Mouse (Mus musculus) monocyte, adult 2 months (primary cell): ENCODE data around the gene Slc12a4.

ENCODE experiments used
- DNase-seq, 2 experiments: peaks; one replicate each; pipeline ENCODE4 v3.0.0; 2022; ENCODE audit warnings: low spot score in 2 of 2, low read depth in 1 of 2

Slc12a4 gene

GRCm38 (mm10) chr8:105971019-105971720 lies 5.3 kb upstream of the Slc12a4 start:
- no peak for DNase-seq

GRCm38 (mm10) chr8:105969367-105969766 lies 3.5 kb upstream of the Slc12a4 start:
- no peak for DNase-seq

- no peak for DNase-seq
These were observed 905 bp upstream of the Slc12a4 start for GRCm38 (mm10) chr8:105966692-105967311.

- peak in 1 of 2 experiments; percentile 21 for DNase-seq
These were observed 512 bp downstream of the Slc12a4 start for GRCm38 (mm10) chr8:105965266-105965904.

- DNase-seq: no peak
These were observed 1.2 kb downstream of the Slc12a4 start for GRCm38 (mm10) chr8:105964506-105965265.

GRCm38 (mm10) chr8:105961536-105961935 lies 4.4 kb downstream of the Slc12a4 start:
- DNase-seq: no peak

GRCm38 (mm10) chr8:105961101-105961500 lies 4.8 kb downstream of the Slc12a4 start:
- DNase-seq: no peak

GRCm38 (mm10) chr8:105959350-105959749 lies 6.5 kb downstream of the Slc12a4 start:
- no peak for DNase-seq

GRCm38 (mm10) chr8:105957813-105958212 lies 8.1 kb downstream of the Slc12a4 start:
- DNase-seq: no peak

GRCm38 (mm10) chr8:105956556-105956955 lies 9.3 kb downstream of the Slc12a4 start:
- DNase-seq: no peak

GRCm38 (mm10) chr8:105951057-105951659 lies 14.7 kb downstream of the Slc12a4 start:
- DNase-seq: no peak

- no peak for DNase-seq
These were observed 16.5 kb downstream of the Slc12a4 start for GRCm38 (mm10) chr8:105949350-105949749.

- DNase-seq: no peak
These were observed 22.6 kb downstream of the Slc12a4 start, which contains the start of gene Lcat for GRCm38 (mm10) chr8:105943321-105943739. TSS of gene Lcat (minus strand) at chr8:105943382.

- no peak for DNase-seq
These were observed 23.4 kb downstream of the Slc12a4 start for GRCm38 (mm10) chr8:105942542-105942941.

- no peak for DNase-seq
These were observed 23.9 kb downstream of the Slc12a4 start for GRCm38 (mm10) chr8:105942026-105942425.

GRCm38 (mm10) chr8:105938306-105938669 lies 27.6 kb downstream of the Slc12a4 start, which contains the start of gene Psmb10:
TSS of gene Psmb10 (minus strand) at chr8:105938444.
- DNase-seq: no peak

- DNase-seq: peak; percentile 16 to 33
These were observed 28.2 kb downstream of the Slc12a4 start for GRCm38 (mm10) chr8:105937496-105938305.

GRCm38 (mm10) chr8:105936866-105937475 lies 28.9 kb downstream of the Slc12a4 start:
- peak; percentile 22 to 40 for DNase-seq

GRCm38 (mm10) chr8:105935863-105936603 lies 29.9 kb downstream of the Slc12a4 start:
- DNase-seq: no peak
